Mouse (Mus musculus): Measurements from ENCODE around the gene Etv6. TPM values are rescaled to one million over a fixed set of nuclear protein-coding genes. Genes with fewer than 3 reads are reported as not detected.

Etv6 gene
- polyA plus RNA-seq, 1 experiment from 2014 or later = 5.2 TPM

GRCm38 (mm10) chr6:134205726-134206125 lies 170.2 kb downstream of the Etv6 start:
- Histone ChIP-seq H3K36me3 (ENCODE audit: control insufficient read depth, insufficient read depth) (no peaks in the 10 kb centered on the region), H3K4me1 (replicated peaks; ENCODE audit: control insufficient read depth, insufficient read depth, low read length) (peaks cover 31% of the 10 kb centered on the region), H3K4me3 (replicated peaks; ENCODE audit: low read length) (no peak overlapping the region), H3K27me3 (replicated peaks; ENCODE audit: control insufficient read depth, insufficient read depth, low read length) (no peaks in the 10 kb centered on the region), H3K27ac (ENCODE audit: low read length) (no peak overlapping the region), H3K9me3 (ENCODE audit: control insufficient read depth, low read length) (no peaks in the 10 kb centered on the region), H3K9ac (replicated peaks; ENCODE audit: low read depth, low read length) (no peak overlapping the region), H3K4me2 (ENCODE audit: low read length) (no peak overlapping the region)
- no peak for ATAC-seq
- WGBS = 91% methylated on average over 5 of the region's 5 CpGs

GRCm38 (mm10) chr6:134206251-134206650 lies 170.8 kb downstream of the Etv6 start:
- WGBS = 94% methylated on average over 5 of the region's 5 CpGs
- ATAC-seq = no peak
- Histone ChIP-seq H3K4me3 (replicated peaks; ENCODE audit: low read length) (no peak overlapping the region), H3K27ac (ENCODE audit: low read length) (no peak overlapping the region), H3K27me3 (replicated peaks; ENCODE audit: control insufficient read depth, insufficient read depth, low read length) (no peaks in the 10 kb centered on the region), H3K9me3 (ENCODE audit: control insufficient read depth, low read length) (no peaks in the 10 kb centered on the region), H3K4me2 (ENCODE audit: low read length) (no peak overlapping the region), H3K9ac (replicated peaks; ENCODE audit: low read depth, low read length) (no peak overlapping the region), H3K36me3 (ENCODE audit: control insufficient read depth, insufficient read depth) (no peaks in the 10 kb centered on the region), H3K4me1 (replicated peaks; ENCODE audit: control insufficient read depth, insufficient read depth, low read length) (peaks cover 31% of the 10 kb centered on the region)

- H3K27ac ChIP-seq (ENCODE audit: low read length) = peak overlapping the region; percentile 78
- H3K4me3 ChIP-seq (replicated peaks; ENCODE audit: low read length) = 0 out of 2 replicates have a peak overlapping the region, but pooled peaks have one; percentile 2
- no peaks in the 10 kb centered on the region for H3K9me3 ChIP-seq (ENCODE audit: control insufficient read depth, low read length)
- H3K36me3 ChIP-seq (ENCODE audit: control insufficient read depth, insufficient read depth) = no peaks in the 10 kb centered on the region
- WGBS = 30% methylated on average over 19 of the region's 19 CpGs
- H3K27me3 ChIP-seq (replicated peaks; ENCODE audit: control insufficient read depth, insufficient read depth, low read length) = no peaks in the 10 kb centered on the region
- peak; percentile 93 for ATAC-seq
- H3K4me2 ChIP-seq (ENCODE audit: low read length) = peak overlapping the region; percentile 44
- peaks cover 31% of the 10 kb centered on the region for H3K4me1 ChIP-seq (replicated peaks; ENCODE audit: control insufficient read depth, insufficient read depth, low read length)
- peak overlapping the region; percentile 18; the same call in 1 of the 2 replicates for H3K9ac ChIP-seq (replicated peaks; ENCODE audit: low read depth, low read length)
Observed at GRCm38 (mm10) chr6:134207391-134208179, 172.1 kb downstream of the Etv6 start.

GRCm38 (mm10) chr6:134208180-134208952 lies 172.9 kb downstream of the Etv6 start:
- 21% methylated on average over 14 of the region's 14 CpGs for WGBS
- Histone ChIP-seq H3K4me3 (replicated peaks; ENCODE audit: low read length) (0 out of 2 replicates have a peak overlapping the region, but pooled peaks have one; percentile 2), H3K36me3 (ENCODE audit: control insufficient read depth, insufficient read depth) (no peaks in the 10 kb centered on the region), H3K27me3 (replicated peaks; ENCODE audit: control insufficient read depth, insufficient read depth, low read length) (no peaks in the 10 kb centered on the region), H3K4me1 (replicated peaks; ENCODE audit: control insufficient read depth, insufficient read depth, low read length) (peaks cover 31% of the 10 kb centered on the region), H3K27ac (ENCODE audit: low read length) (peak overlapping the region; percentile 78), H3K9ac (replicated peaks; ENCODE audit: low read depth, low read length) (peak overlapping the region; percentile 18), H3K4me2 (ENCODE audit: low read length) (peak overlapping the region; percentile 44), H3K9me3 (ENCODE audit: control insufficient read depth, low read length) (no peaks in the 10 kb centered on the region)
- peak; percentile 71 for ATAC-seq

GRCm38 (mm10) chr6:134210675-134211457 lies 175.4 kb downstream of the Etv6 start:
- no peaks in the 10 kb centered on the region for H3K36me3 ChIP-seq (ENCODE audit: control insufficient read depth, insufficient read depth)
- H3K4me3 ChIP-seq (replicated peaks; ENCODE audit: low read length) = no peak overlapping the region
- no peaks in the 10 kb centered on the region for H3K27me3 ChIP-seq (replicated peaks; ENCODE audit: control insufficient read depth, insufficient read depth, low read length)
- H3K9ac ChIP-seq (replicated peaks; ENCODE audit: low read depth, low read length) = no peak overlapping the region
- no peak overlapping the region for H3K27ac ChIP-seq (ENCODE audit: low read length)
- no peaks in the 10 kb centered on the region for H3K9me3 ChIP-seq (ENCODE audit: control insufficient read depth, low read length)
- H3K4me2 ChIP-seq (ENCODE audit: low read length) = no peak overlapping the region
- WGBS = 84% methylated on average over 13 of the region's 13 CpGs
- ATAC-seq = no peak
- H3K4me1 ChIP-seq (replicated peaks; ENCODE audit: control insufficient read depth, insufficient read depth, low read length) = peaks cover 31% of the 10 kb centered on the region

GRCm38 (mm10) chr6:134211458-134211776 lies 175.9 kb downstream of the Etv6 start:
- no peak overlapping the region for H3K27ac ChIP-seq (ENCODE audit: low read length)
- H3K9ac ChIP-seq (replicated peaks; ENCODE audit: low read depth, low read length) = no peak overlapping the region
- H3K36me3 ChIP-seq (ENCODE audit: control insufficient read depth, insufficient read depth) = no peaks in the 10 kb centered on the region
- ATAC-seq = no peak
- H3K9me3 ChIP-seq (ENCODE audit: control insufficient read depth, low read length) = no peaks in the 10 kb centered on the region
- no peak overlapping the region for H3K4me3 ChIP-seq (replicated peaks; ENCODE audit: low read length)
- peaks cover 30% of the 10 kb centered on the region for H3K4me1 ChIP-seq (replicated peaks; ENCODE audit: control insufficient read depth, insufficient read depth, low read length)
- no peak overlapping the region for H3K4me2 ChIP-seq (ENCODE audit: low read length)
- no peaks in the 10 kb centered on the region for H3K27me3 ChIP-seq (replicated peaks; ENCODE audit: control insufficient read depth, insufficient read depth, low read length)
- 87% methylated on average over 9 of the region's 9 CpGs for WGBS

GRCm38 (mm10) chr6:134217747-134218146 lies 182.2 kb downstream of the Etv6 start:
- Histone ChIP-seq H3K4me1 (replicated peaks; ENCODE audit: control insufficient read depth, insufficient read depth, low read length) (peaks cover 24% of the 10 kb centered on the region), H3K27me3 (replicated peaks; ENCODE audit: control insufficient read depth, insufficient read depth, low read length) (no peaks in the 10 kb centered on the region), H3K4me2 (ENCODE audit: low read length) (no peak overlapping the region), H3K9ac (replicated peaks; ENCODE audit: low read depth, low read length) (no peak overlapping the region), H3K27ac (ENCODE audit: low read length) (no peak overlapping the region), H3K9me3 (ENCODE audit: control insufficient read depth, low read length) (no peaks in the 10 kb centered on the region), H3K4me3 (replicated peaks; ENCODE audit: low read length) (no peak overlapping the region), H3K36me3 (ENCODE audit: control insufficient read depth, insufficient read depth) (no peaks in the 10 kb centered on the region)
- WGBS = 95% methylated on average over 6 of the region's 6 CpGs
- ATAC-seq = no peak

- Histone ChIP-seq H3K36me3 (ENCODE audit: control insufficient read depth, insufficient read depth) (no peaks in the 10 kb centered on the region), H3K9ac (replicated peaks; ENCODE audit: low read depth, low read length) (no peak overlapping the region), H3K9me3 (ENCODE audit: control insufficient read depth, low read length) (no peaks in the 10 kb centered on the region), H3K27me3 (replicated peaks; ENCODE audit: control insufficient read depth, insufficient read depth, low read length) (no peaks in the 10 kb centered on the region), H3K4me3 (replicated peaks; ENCODE audit: low read length) (no peak overlapping the region), H3K27ac (ENCODE audit: low read length) (no peak overlapping the region; the same call in 1 of the 2 replicates), H3K4me1 (replicated peaks; ENCODE audit: control insufficient read depth, insufficient read depth, low read length) (peaks cover 24% of the 10 kb centered on the region), H3K4me2 (ENCODE audit: low read length) (no peak overlapping the region)
- no peak for ATAC-seq
- WGBS = 57% methylated on average over 3 of the region's 3 CpGs
Observed at GRCm38 (mm10) chr6:134218441-134218840, 182.9 kb downstream of the Etv6 start.

- H3K9ac ChIP-seq (replicated peaks; ENCODE audit: low read depth, low read length) = no peak overlapping the region
- peak overlapping the region; percentile 68 for H3K27ac ChIP-seq (ENCODE audit: low read length)
- H3K4me2 ChIP-seq (ENCODE audit: low read length) = peak overlapping the region; percentile 9
- peak; percentile 90 for ATAC-seq
- 29% methylated on average over 6 of the region's 6 CpGs for WGBS
- no peak overlapping the region for H3K4me3 ChIP-seq (replicated peaks; ENCODE audit: low read length)
- H3K9me3 ChIP-seq (ENCODE audit: control insufficient read depth, low read length) = no peaks in the 10 kb centered on the region
- no peaks in the 10 kb centered on the region for H3K27me3 ChIP-seq (replicated peaks; ENCODE audit: control insufficient read depth, insufficient read depth, low read length)
- H3K4me1 ChIP-seq (replicated peaks; ENCODE audit: control insufficient read depth, insufficient read depth, low read length) = peaks cover 24% of the 10 kb centered on the region
- no peaks in the 10 kb centered on the region for H3K36me3 ChIP-seq (ENCODE audit: control insufficient read depth, insufficient read depth)
Observed at GRCm38 (mm10) chr6:134219358-134219757, 183.9 kb downstream of the Etv6 start.
